Mouse (Mus musculus) liver, adult 2 months (tissue): Measurements from ENCODE around the gene Ninl. TPM values are rescaled to one million over a fixed set of nuclear protein-coding genes. Genes with fewer than 3 reads are reported as not detected.

ENCODE experiments used
- DNase-seq: peaks from one replicate; pipeline ENCODE4 v3.0.0-alpha.2; 2011; ENCODE audit warnings: low read depth, low spot score; ENCODE audit errors: extremely low read depth
- H3K27ac ChIP-seq: fragments of 200-500 bp; replicated peaks from 2 replicates; pipeline ENCODE4 v1.5.1; 2012; ENCODE audit warnings: low read depth, mild to moderate bottlenecking, control low read depth, inconsistent platforms, low read length; ENCODE audit not compliant: insufficient read depth
- H3K27me3 ChIP-seq: fragments of 200-500 bp; 2 replicates; pipeline ENCODE4 v1.6.1; 2012; ENCODE audit warnings: mild to moderate bottlenecking, moderate library complexity, low read length, inconsistent platforms; ENCODE audit not compliant: control insufficient read depth, insufficient read depth
- H3K36me3 ChIP-seq: fragments of 200-500 bp; 2 replicates; pipeline ENCODE4 v1.6.1; 2012; ENCODE audit warnings: low read length, inconsistent platforms; ENCODE audit not compliant: control insufficient read depth, insufficient read depth
- H3K4me1 ChIP-seq: fragments of 200-500 bp; 2 replicates; pipeline ENCODE4 v1.6.1; 2011; ENCODE audit warnings: low read length; ENCODE audit not compliant: control insufficient read depth, insufficient read depth
- H3K4me3 ChIP-seq: fragments of 200-500 bp; 2 replicates; pipeline ENCODE4 v1.5.1; 2011; ENCODE audit warnings: low read depth, mild to moderate bottlenecking, control low read depth, low read length, moderate library complexity; ENCODE audit not compliant: insufficient read depth
- H3K79me2 ChIP-seq: fragments of 200-500 bp; 2 replicates; pipeline ENCODE4 v1.6.1; 2012; ENCODE audit warnings: inconsistent platforms, mild to moderate bottlenecking, low read length, moderate library complexity; ENCODE audit not compliant: control insufficient read depth, insufficient read depth
- H3K9ac ChIP-seq: fragments of 200-500 bp; 2 replicates; pipeline ENCODE4 v1.6.1; 2012; ENCODE audit warnings: low read depth, mild to moderate bottlenecking, control low read depth, inconsistent platforms, low read length
- CTCF ChIP-seq: fragments of 200-500 bp; IDR thresholded peaks from 2 replicates; pipeline ENCODE4 v1.5.1; 2011; ENCODE audit warnings: low read depth, low read length, control low read depth
- POLR2A ChIP-seq: fragments of 200-500 bp; IDR thresholded peaks from 2 replicates; pipeline ENCODE4 v1.6.1; 2011; ENCODE audit warnings: low read length, control low read depth; ENCODE audit not compliant: insufficient read depth; ENCODE audit errors: extremely low read depth
- WGBS: fragments of 180-500 bp; shearing (Covaris S2); methylation state at CpG from one replicate; pipeline ENCODE4 v1.1.7; 2018; 5-methylcytosine and 5-hydroxymethylcytosine counted together
- polyA plus RNA-seq: library from polyadenylated mRNA; depleted of rRNA; stranded (reverse); fragments of >200 nt; gene quantifications from 2 replicates; pipeline ENCODE4 v1.2.3, GENCODE M21; 2012
- total RNA-seq: library from RNA; depleted of rRNA; stranded (reverse); fragments of >200 nt; gene quantifications from 2 replicates; pipeline ENCODE4 v1.2.3, GENCODE M21; 2014

Gene Ninl
- total and polyA plus RNA-seq, 2 experiments: 0.29 to 0.37 TPM

DNA sequence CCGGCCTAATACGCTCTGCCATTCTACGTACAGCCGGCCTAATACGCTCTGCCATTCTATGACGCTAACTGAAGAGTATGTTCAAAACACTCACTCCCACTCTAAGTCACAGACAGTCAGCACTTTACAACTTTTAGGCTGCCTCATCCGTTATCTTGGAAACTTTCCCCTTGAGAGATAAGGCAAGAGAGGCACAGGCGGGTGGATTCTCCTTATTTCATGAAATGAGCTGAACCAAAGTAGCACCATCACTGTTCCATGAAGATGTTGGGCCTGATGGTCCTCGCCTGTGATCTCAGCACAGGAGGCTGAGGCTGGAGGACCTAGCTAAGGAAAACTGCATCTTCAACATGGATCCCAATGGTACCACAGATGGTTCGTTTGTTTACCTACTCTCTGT lies 34.8 kb downstream of the Ninl start:
- no peak overlapping the region for H3K27ac ChIP-seq
- H3K4me3 ChIP-seq: no peak overlapping the region
- H3K9ac ChIP-seq: no peak overlapping the region
- TF ChIP-seq CTCF (no peak), POLR2A (no peak)
- H3K79me2 ChIP-seq: no peaks in the 10 kb centered on the region
- peaks cover 4% of the 10 kb centered on the region; the same call in 1 of the 2 replicates for H3K4me1 ChIP-seq
- no peak for DNase-seq
- 91% methylated on average over 10 of the region's 10 CpGs for WGBS
- 0 out of 2 replicates have a peak, but pooled peaks cover 6% of the 10 kb centered on the region for H3K27me3 ChIP-seq
- no peaks in the 10 kb centered on the region for H3K36me3 ChIP-seq

DNA sequence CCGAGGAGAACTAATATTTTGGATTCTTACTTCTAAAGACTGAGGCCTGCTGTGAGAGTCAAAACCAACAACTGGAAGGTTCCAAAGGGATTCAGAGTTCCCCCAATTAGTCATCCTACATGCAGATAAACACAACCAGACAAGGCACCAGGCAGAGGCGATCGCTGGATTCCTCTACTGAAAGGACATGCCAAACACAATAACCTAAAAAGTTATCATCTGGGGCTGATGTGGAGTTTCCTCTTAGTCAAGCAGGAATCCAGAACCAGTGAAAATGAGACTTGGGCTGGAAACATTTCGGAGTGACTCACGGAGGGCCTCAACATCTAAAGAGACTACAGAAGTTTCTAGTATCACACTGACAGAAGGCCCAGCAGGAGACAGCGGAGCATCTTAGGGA lies 35.4 kb downstream of the Ninl start:
- peak; percentile 3 for DNase-seq
- Histone ChIP-seq H3K4me3 (no peak overlapping the region), H3K27me3 (0 out of 2 replicates have a peak, but pooled peaks cover 3% of the 10 kb centered on the region), H3K27ac (no peak overlapping the region), H3K36me3 (no peaks in the 10 kb centered on the region), H3K9ac (no peak overlapping the region), H3K4me1 (peaks cover 3% of the 10 kb centered on the region; the same call in 1 of the 2 replicates), H3K79me2 (no peaks in the 10 kb centered on the region)
- 80% methylated on average over 6 of the region's 6 CpGs for whole genome bisulfite sequencing
- TF ChIP-seq POLR2A: no peak
- no peak for TF ChIP-seq CTCF

DNA sequence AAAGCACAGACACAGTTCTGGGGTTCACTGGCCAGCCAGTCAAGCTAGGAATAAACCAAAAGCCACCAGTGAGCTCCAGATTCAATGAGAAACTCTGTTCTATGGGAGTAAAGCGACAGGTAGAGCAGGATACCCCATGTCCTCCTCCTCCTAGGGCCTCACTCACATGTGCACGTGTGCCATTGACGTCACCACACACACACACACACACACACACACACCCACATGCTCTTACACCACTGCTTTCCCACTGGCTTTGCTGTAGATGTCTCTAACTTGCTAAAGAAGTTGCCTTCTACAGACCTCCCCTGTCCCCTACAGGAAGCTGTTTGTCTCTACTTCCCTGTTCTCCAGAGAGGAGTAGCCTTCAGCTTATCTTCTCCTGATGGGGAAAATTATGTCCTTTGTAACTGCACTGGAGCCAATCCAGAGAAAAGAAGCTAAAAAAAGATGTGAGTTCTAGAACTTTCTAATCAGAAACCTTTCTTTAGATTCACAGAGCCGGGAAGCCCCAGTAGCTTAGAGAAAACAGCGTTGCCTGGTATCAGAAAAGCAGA lies 37.5 kb downstream of the Ninl start:
- DNase-seq: no peak
- no peaks in the 10 kb centered on the region for H3K79me2 ChIP-seq
- no peaks in the 10 kb centered on the region for H3K4me1 ChIP-seq
- no peaks in the 10 kb centered on the region for H3K27me3 ChIP-seq
- TF ChIP-seq CTCF (no peak), POLR2A (no peak)
- no peaks in the 10 kb centered on the region for H3K36me3 ChIP-seq
- H3K27ac ChIP-seq: no peak overlapping the region
- H3K4me3 ChIP-seq: no peak overlapping the region
- WGBS: 58% methylated on average over 5 of the region's 5 CpGs
- no peak overlapping the region for H3K9ac ChIP-seq

DNA sequence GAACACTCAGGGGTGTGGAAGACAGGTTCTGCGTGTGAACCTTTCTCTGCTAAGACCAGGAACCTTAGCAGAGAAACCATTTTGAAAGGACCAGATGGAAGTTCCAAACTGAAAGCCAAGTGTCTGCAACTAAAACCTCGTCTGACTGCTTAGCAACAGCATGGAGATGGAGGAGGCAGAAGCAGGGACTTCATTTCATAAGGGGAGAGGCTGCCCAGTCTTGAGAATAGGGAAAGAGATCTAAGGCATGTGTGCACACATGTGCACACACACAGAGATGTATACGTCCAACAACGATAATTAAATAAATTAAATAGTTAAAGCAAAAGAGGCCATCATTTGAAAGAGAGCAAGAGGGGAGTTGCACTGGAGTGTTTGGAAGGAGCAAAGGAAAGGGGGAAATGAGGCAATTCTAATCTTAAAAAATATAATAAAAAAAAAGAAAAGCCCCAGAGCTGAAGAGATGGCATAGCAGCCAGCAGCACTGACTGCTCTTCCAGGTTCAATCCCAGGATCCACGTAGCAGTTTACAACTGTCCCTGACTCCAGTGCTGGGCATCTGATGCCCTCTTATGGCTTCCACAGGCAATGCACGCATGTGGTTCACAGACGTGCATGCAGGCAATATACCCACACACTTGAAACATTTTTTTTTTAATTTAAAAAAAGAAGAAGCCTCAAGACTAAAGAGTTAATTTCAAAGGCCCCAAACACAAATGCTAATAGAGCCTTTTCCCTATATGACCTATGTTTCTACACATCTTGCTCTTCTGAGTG lies 38.6 kb downstream of the Ninl start:
- 0 out of 2 replicates have a peak, but pooled peaks cover under 1% of the 10 kb centered on the region for H3K4me1 ChIP-seq
- no peak overlapping the region for H3K4me3 ChIP-seq
- no peaks in the 10 kb centered on the region for H3K79me2 ChIP-seq
- DNase-seq: peak; percentile 44
- H3K36me3 ChIP-seq: no peaks in the 10 kb centered on the region
- H3K9ac ChIP-seq: no peak overlapping the region
- H3K27me3 ChIP-seq: no peaks in the 10 kb centered on the region
- H3K27ac ChIP-seq: no peak overlapping the region
- peak; percentile 91 for TF ChIP-seq CTCF
- TF ChIP-seq POLR2A: no peak
- 56% methylated on average over 7 of the region's 7 CpGs for WGBS

GRCm38 (mm10) chr2:150999021-150999420 lies 40.2 kb downstream of the Ninl start:
- Histone ChIP-seq H3K27me3 (no peaks in the 10 kb centered on the region), H3K36me3 (no peaks in the 10 kb centered on the region), H3K9ac (no peak overlapping the region), H3K4me1 (peaks cover 5% of the 10 kb centered on the region), H3K79me2 (no peaks in the 10 kb centered on the region), H3K27ac (no peak overlapping the region), H3K4me3 (no peak overlapping the region)
- TF ChIP-seq CTCF (no peak), POLR2A (no peak)
- WGBS: 81% methylated on average over 3 of the region's 3 CpGs
- no peak for DNase-seq

DNA sequence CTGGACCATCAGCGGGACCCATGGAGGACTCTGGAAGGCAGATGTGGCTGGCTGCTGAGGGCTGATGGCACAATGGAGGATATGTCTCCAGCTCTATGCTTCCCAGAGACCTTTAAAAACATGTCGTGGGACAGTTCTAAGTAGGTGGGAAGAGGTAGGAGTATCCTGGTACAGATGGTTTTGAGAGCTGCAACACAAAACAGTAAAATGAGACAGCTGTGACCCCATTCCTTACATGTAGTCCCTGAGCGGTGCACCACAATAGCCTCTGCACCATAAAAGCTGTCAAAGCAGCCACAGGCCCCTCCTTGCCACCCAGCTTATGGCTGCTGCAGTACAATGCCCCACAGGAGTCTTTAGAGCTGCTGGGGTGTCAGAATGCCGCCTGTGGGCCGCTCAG lies 41.6 kb downstream of the Ninl start:
- no peak for DNase-seq
- H3K36me3 ChIP-seq: no peaks in the 10 kb centered on the region
- no peaks in the 10 kb centered on the region for H3K79me2 ChIP-seq
- H3K27ac ChIP-seq: no peak overlapping the region
- peaks cover 5% of the 10 kb centered on the region for H3K4me1 ChIP-seq
- no peak overlapping the region for H3K9ac ChIP-seq
- no peaks in the 10 kb centered on the region for H3K27me3 ChIP-seq
- no peak overlapping the region for H3K4me3 ChIP-seq
- TF ChIP-seq CTCF: no peak
- no peak for TF ChIP-seq POLR2A
- WGBS: 93% methylated on average over 5 of the region's 5 CpGs
